Mouse (Mus musculus): ENCODE results near the gene Cd2. TPM values are rescaled to one million over a fixed set of nuclear protein-coding genes. Genes with fewer than 3 reads are reported as not detected.

The Cd2 gene
- polyA plus RNA-seq (2014; fragmentation: Nextera tagmentation; extraction: Ambion mirVana), result not detected in 2 replicates

DNA sequence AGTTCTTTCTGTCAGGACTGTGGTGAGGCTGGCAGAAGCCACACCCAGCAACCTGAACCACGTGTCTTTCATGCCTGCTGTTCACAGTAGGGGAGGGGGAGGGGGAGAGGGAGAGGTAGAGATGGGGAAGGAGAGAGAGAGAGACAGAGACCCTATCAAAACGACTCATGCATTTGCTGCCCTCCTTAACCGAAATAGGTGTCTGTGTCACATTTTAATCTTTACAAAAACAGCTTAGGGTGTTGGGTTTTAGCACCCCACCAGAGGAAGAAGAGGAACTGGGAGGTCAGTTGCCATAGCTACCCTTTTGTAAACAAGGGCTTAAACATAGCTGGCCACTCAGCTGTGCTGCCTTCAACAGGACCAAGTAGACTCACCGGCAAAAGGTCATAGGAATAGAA is at the start of gene Cd2:
Cd2 (minus strand) TSS at position 29 of the 401 bp plus-strand sequence.
- Histone ChIP-seq H3K27ac (ENCODE audit: low read depth, low read length) (no peak within 1 kb of the TSS), H3K9ac (ENCODE audit: low read length) (no peak within 1 kb of the TSS), H3K27me3 (ENCODE audit: control insufficient read depth, insufficient read depth, low read length) (no peaks in the 10 kb centered on the region), H3K4me3 (ENCODE audit: low read depth, low read length) (no peak within 1 kb of the TSS), H3K36me3 (ENCODE audit: control insufficient read depth, insufficient read depth, low read length) (no peaks in the 10 kb centered on the region), H3K4me1 (replicated peaks; ENCODE audit: control insufficient read depth, insufficient read depth, low read length) (no peaks in the 10 kb centered on the region), H3K4me2 (ENCODE audit: low read depth, low read length, severe bottlenecking) (no peak within 1 kb of the TSS), H3K9me3 (ENCODE audit: control insufficient read depth, low read length) (no peaks in the 10 kb centered on the region)
- ATAC-seq (replicated peaks; ENCODE audit: low FRiP score) (no peak), DNase-seq (ENCODE audit: low spot score) (no peak)
- 33% methylated on average over 4 of the region's 4 CpGs for WGBS

DNA sequence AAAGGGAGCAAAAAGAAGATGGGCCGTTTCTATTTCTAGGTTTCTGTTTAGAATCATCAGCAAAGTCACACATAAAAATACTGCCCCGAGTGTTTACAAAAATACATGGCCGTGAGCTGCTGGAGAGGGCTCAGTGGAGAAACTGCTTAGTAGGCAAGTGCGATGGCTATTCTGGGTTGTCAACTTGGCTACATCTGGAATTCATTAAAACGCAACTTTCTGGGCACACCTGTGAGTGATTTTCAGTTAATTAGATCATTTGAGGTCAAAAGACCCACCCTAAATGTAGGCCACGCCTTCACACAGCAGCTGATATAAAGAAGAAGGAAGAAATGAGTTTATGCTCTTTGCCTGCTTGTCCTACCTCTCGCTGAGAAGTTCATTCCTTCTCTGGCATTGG is 40.9 kb upstream of the Cd2 start:
- WGBS, result 80% methylated on average over 7 of the region's 7 CpGs
- Histone ChIP-seq H3K4me2 (ENCODE audit: low read depth, low read length, severe bottlenecking) (no peak overlapping the region), H3K27ac (ENCODE audit: low read depth, low read length) (no peak overlapping the region), H3K27me3 (ENCODE audit: control insufficient read depth, insufficient read depth, low read length) (no peaks in the 10 kb centered on the region), H3K36me3 (ENCODE audit: control insufficient read depth, insufficient read depth, low read length) (no peaks in the 10 kb centered on the region), H3K9ac (ENCODE audit: low read length) (no peak overlapping the region), H3K9me3 (ENCODE audit: control insufficient read depth, low read length) (no peaks in the 10 kb centered on the region), H3K4me3 (ENCODE audit: low read depth, low read length) (no peak overlapping the region), H3K4me1 (replicated peaks; ENCODE audit: control insufficient read depth, insufficient read depth, low read length) (no peaks in the 10 kb centered on the region)
- ATAC-seq (replicated peaks; ENCODE audit: low FRiP score), result no peak
- DNase-seq (ENCODE audit: low spot score), result peak; percentile 42

DNA sequence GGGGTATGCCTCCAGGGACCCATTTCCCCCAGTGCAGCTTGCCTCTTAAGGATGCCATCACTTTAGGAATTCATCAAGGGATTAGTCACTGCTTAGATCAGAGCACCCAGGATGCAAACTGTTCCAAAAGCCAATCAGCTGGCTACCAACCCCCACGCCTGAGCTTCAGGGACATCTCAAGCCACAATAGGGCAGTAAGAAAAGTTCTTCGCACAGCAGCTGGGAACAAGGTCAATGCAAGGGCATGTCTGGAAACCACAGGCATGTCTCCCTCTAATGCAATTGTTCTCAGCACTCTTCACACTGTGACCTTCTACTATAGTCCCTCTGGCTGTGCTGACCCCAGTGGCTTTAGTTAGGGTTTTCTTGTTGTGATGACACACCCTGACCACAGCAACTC is 39.5 kb upstream of the Cd2 start:
- 68% methylated on average over 2 of the region's 2 CpGs for WGBS
- H3K9ac ChIP-seq (ENCODE audit: low read length), result no peak overlapping the region
- H3K27ac ChIP-seq (ENCODE audit: low read depth, low read length), result no peak overlapping the region
- no peaks in the 10 kb centered on the region for H3K27me3 ChIP-seq (ENCODE audit: control insufficient read depth, insufficient read depth, low read length)
- DNase-seq (ENCODE audit: low spot score) (peak; percentile 20), ATAC-seq (replicated peaks; ENCODE audit: low FRiP score) (no peak)
- H3K4me1 ChIP-seq (replicated peaks; ENCODE audit: control insufficient read depth, insufficient read depth, low read length), result no peaks in the 10 kb centered on the region
- no peaks in the 10 kb centered on the region for H3K9me3 ChIP-seq (ENCODE audit: control insufficient read depth, low read length)
- no peak overlapping the region for H3K4me2 ChIP-seq (ENCODE audit: low read depth, low read length, severe bottlenecking)
- no peak overlapping the region for H3K4me3 ChIP-seq (ENCODE audit: low read depth, low read length)
- H3K36me3 ChIP-seq (ENCODE audit: control insufficient read depth, insufficient read depth, low read length), result no peaks in the 10 kb centered on the region

DNA sequence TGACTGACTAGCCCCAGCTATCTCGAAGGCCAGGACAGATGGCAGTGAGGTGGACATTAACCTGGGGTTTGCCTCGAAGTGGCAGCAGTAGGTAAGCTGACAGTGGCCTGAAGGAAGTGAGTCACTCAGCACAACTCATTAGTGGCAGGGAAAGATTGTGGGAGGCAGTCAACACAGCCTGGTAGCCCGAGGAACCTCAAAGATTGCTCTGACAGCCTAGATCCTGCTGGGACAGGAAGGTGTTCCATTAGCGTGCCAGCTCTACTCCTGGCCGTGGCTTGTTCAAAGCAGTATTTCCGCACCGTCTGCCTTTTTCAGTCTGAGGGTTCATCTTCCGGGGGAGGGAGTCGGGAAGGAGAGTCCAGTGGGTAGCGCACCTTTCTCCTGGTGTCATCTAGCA is 34.7 kb upstream of the Cd2 start:
- Histone ChIP-seq H3K9ac (ENCODE audit: low read length) (no peak overlapping the region), H3K4me2 (ENCODE audit: low read depth, low read length, severe bottlenecking) (no peak overlapping the region), H3K36me3 (ENCODE audit: control insufficient read depth, insufficient read depth, low read length) (no peaks in the 10 kb centered on the region), H3K27ac (ENCODE audit: low read depth, low read length) (no peak overlapping the region), H3K27me3 (ENCODE audit: control insufficient read depth, insufficient read depth, low read length) (no peaks in the 10 kb centered on the region), H3K4me3 (ENCODE audit: low read depth, low read length) (no peak overlapping the region), H3K4me1 (replicated peaks; ENCODE audit: control insufficient read depth, insufficient read depth, low read length) (no peaks in the 10 kb centered on the region), H3K9me3 (ENCODE audit: control insufficient read depth, low read length) (no peaks in the 10 kb centered on the region)
- ATAC-seq (replicated peaks; ENCODE audit: low FRiP score), result no peak
- WGBS, result 75% methylated on average over 10 of the region's 10 CpGs
- DNase-seq (ENCODE audit: low spot score), result peak; percentile 44

DNA sequence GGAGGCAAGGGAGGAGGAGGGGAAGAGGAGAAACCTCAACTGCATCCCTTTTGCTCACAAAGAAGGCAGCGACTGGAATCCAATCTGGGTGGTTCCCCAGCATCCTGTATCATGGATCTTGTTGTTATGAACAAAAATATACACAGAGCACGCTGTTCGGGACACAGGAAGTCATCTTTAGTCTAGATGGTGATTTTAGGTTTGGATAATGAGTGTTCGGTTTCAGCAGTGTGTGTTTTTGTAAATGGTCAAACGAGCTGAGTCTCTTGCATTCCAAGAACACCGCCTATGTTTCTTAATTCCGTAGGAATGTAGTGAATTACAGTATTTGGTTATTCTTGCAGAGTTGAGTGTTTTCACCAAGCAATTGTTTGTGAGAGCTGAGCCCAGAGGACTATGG is 33.1 kb upstream of the Cd2 start:
- Histone ChIP-seq H3K27ac (ENCODE audit: low read depth, low read length) (no peak overlapping the region), H3K9ac (ENCODE audit: low read length) (no peak overlapping the region), H3K4me1 (replicated peaks; ENCODE audit: control insufficient read depth, insufficient read depth, low read length) (no peaks in the 10 kb centered on the region), H3K4me3 (ENCODE audit: low read depth, low read length) (no peak overlapping the region), H3K36me3 (ENCODE audit: control insufficient read depth, insufficient read depth, low read length) (no peaks in the 10 kb centered on the region), H3K4me2 (ENCODE audit: low read depth, low read length, severe bottlenecking) (no peak overlapping the region), H3K9me3 (ENCODE audit: control insufficient read depth, low read length) (no peaks in the 10 kb centered on the region), H3K27me3 (ENCODE audit: control insufficient read depth, insufficient read depth, low read length) (no peaks in the 10 kb centered on the region)
- 79% methylated on average over 7 of the region's 7 CpGs for WGBS
- ATAC-seq (replicated peaks; ENCODE audit: low FRiP score) (no peak), DNase-seq (ENCODE audit: low spot score) (no peak)

DNA sequence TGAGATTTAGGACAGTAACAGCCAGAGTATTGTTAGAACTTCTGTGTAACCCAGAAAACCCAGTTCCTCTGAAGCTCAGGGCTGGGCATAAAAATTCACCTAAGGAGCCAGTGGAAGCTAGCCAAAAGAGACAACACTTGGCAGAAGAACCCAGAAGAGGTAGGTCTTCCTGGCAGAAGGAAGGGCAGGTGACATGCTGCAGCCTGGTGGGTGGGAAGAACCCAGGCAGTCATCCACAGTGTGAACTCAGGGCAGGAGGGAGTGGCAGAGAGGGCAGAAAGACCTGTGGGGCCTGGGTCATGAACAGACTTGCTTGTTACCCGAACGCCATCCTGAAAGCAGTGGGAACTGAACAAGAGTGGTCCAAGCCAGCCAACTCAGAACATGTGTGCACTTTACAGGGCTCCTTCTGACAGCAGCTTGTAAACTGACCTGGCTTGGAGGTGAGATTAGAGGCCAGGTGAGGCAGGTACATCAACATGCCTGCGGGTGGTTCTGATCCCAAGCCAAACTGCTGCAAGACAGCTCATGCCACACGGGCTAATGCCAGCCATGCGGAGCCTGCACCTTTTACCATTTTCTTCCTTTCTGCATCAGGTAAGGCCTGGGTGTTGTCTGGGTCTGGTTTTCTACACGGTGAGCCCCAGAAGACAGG is 30.9 kb upstream of the Cd2 start:
- ATAC-seq (replicated peaks; ENCODE audit: low FRiP score) (no peak), DNase-seq (ENCODE audit: low spot score) (peak; percentile 41)
- H3K27ac ChIP-seq (ENCODE audit: low read depth, low read length), result no peak overlapping the region
- H3K9ac ChIP-seq (ENCODE audit: low read length), result no peak overlapping the region
- H3K4me3 ChIP-seq (ENCODE audit: low read depth, low read length), result no peak overlapping the region
- H3K9me3 ChIP-seq (ENCODE audit: control insufficient read depth, low read length), result no peaks in the 10 kb centered on the region
- no peaks in the 10 kb centered on the region for H3K4me1 ChIP-seq (replicated peaks; ENCODE audit: control insufficient read depth, insufficient read depth, low read length)
- H3K27me3 ChIP-seq (ENCODE audit: control insufficient read depth, insufficient read depth, low read length), result no peaks in the 10 kb centered on the region
- no peaks in the 10 kb centered on the region for H3K36me3 ChIP-seq (ENCODE audit: control insufficient read depth, insufficient read depth, low read length)
- WGBS, result 87% methylated on average over 6 of the region's 6 CpGs
- no peak overlapping the region for H3K4me2 ChIP-seq (ENCODE audit: low read depth, low read length, severe bottlenecking)

DNA sequence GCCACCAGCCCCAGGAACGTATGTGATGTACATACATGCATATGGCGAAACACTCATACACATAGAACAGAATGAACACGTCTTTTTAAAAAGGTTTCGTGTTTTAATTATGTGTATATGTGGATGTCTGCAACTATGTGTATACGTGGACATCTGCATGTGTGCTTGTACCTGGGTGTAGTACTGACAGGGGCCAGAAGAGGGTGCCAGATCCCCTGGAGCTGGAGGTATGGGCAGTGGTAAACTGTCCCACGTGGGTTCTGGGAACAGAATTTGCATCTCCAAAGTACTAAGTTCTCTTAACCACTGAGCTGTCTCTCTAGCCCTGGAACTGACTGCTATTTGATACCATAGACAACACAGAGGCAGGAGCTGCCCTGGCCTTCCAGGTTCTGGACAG is 30.4 kb upstream of the Cd2 start:
- Histone ChIP-seq H3K27ac (ENCODE audit: low read depth, low read length) (no peak overlapping the region), H3K4me1 (replicated peaks; ENCODE audit: control insufficient read depth, insufficient read depth, low read length) (no peaks in the 10 kb centered on the region), H3K9me3 (ENCODE audit: control insufficient read depth, low read length) (no peaks in the 10 kb centered on the region), H3K36me3 (ENCODE audit: control insufficient read depth, insufficient read depth, low read length) (no peaks in the 10 kb centered on the region), H3K27me3 (ENCODE audit: control insufficient read depth, insufficient read depth, low read length) (no peaks in the 10 kb centered on the region), H3K4me2 (ENCODE audit: low read depth, low read length, severe bottlenecking) (no peak overlapping the region), H3K9ac (ENCODE audit: low read length) (no peak overlapping the region), H3K4me3 (ENCODE audit: low read depth, low read length) (no peak overlapping the region)
- WGBS, result 73% methylated on average over 6 of the region's 6 CpGs
- ATAC-seq (replicated peaks; ENCODE audit: low FRiP score) (no peak), DNase-seq (ENCODE audit: low spot score) (peak; percentile 70)

DNA sequence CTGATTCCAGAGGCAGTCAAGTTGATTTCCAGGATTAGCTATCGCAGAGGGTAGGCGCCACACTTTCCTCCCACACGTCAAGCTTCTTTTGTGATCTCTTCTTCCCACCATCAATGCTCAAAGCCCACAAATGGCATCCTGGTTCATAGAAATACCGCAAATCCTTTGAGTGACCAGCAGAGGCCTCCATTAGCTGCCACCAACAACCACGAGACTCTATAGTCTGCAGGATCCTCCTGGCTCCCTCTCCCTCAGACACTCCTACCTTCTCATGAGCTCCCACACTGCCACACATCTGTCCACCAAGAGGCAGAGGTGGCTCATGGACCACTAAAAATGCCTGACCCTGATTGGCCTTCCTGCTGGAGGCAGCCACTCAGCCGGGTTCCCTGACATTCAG is 27.2 kb upstream of the Cd2 start:
- no peaks in the 10 kb centered on the region for H3K27me3 ChIP-seq (ENCODE audit: control insufficient read depth, insufficient read depth, low read length)
- peak; percentile 44 for DNase-seq (ENCODE audit: low spot score)
- 80% methylated on average over 6 of the region's 6 CpGs for WGBS
- H3K9ac ChIP-seq (ENCODE audit: low read length), result no peak overlapping the region
- ATAC-seq (replicated peaks; ENCODE audit: low FRiP score), result no peak
- H3K9me3 ChIP-seq (ENCODE audit: control insufficient read depth, low read length), result no peaks in the 10 kb centered on the region
- H3K4me3 ChIP-seq (ENCODE audit: low read depth, low read length), result no peak overlapping the region
- no peaks in the 10 kb centered on the region for H3K4me1 ChIP-seq (replicated peaks; ENCODE audit: control insufficient read depth, insufficient read depth, low read length)
- no peaks in the 10 kb centered on the region for H3K36me3 ChIP-seq (ENCODE audit: control insufficient read depth, insufficient read depth, low read length)
- no peak overlapping the region for H3K27ac ChIP-seq (ENCODE audit: low read depth, low read length)
- H3K4me2 ChIP-seq (ENCODE audit: low read depth, low read length, severe bottlenecking), result no peak overlapping the region

DNA sequence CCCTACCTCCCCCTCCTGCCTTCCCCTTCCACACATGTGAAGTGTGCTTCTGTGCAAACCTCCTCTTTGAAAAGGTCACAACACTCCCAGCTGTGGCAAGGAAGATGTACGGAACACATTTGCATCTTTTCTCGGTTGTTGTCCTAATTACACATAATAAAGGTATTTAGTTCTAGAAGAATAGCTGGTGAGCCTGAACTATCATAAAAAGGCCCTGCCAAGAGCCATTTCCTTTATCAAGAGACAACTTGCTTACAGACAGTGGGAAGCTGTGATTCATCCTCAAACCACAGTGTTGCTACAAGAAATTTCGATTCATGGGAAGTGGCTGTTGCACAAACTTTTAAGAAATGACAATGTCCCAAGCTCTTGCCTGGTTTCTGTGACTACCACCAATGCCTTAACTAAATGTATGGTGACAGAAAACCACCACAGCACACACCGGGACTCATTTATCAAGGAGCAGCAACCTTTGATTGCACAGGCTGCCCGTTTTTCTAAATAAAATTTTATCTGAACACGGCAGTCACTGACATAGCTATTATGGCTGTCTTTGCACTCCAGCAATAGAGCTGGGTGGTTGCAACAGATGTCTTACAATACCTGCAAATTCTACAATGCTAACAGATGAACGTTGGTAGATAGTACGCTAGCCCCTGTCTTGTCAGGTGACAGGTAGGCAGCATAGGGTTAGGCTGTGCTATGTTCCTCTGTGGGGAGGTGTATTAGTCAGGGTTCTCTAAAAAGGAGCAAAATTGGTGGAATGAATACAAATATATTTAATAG is 25.7 kb upstream of the Cd2 start:
- Histone ChIP-seq H3K27ac (ENCODE audit: low read depth, low read length) (no peak overlapping the region), H3K4me1 (replicated peaks; ENCODE audit: control insufficient read depth, insufficient read depth, low read length) (no peaks in the 10 kb centered on the region), H3K36me3 (ENCODE audit: control insufficient read depth, insufficient read depth, low read length) (no peaks in the 10 kb centered on the region), H3K9ac (ENCODE audit: low read length) (no peak overlapping the region), H3K27me3 (ENCODE audit: control insufficient read depth, insufficient read depth, low read length) (no peaks in the 10 kb centered on the region), H3K4me3 (ENCODE audit: low read depth, low read length) (no peak overlapping the region), H3K4me2 (ENCODE audit: low read depth, low read length, severe bottlenecking) (no peak overlapping the region), H3K9me3 (ENCODE audit: control insufficient read depth, low read length) (no peaks in the 10 kb centered on the region)
- 86% methylated on average over 8 of the region's 8 CpGs for WGBS
- DNase-seq (ENCODE audit: low spot score) (peak; percentile 4), ATAC-seq (replicated peaks; ENCODE audit: low FRiP score) (no peak)

Measured in forebrain, embryonic 11.5 days (tissue).